1 mouse cellular context compared by ENCODE assay signal in the genomic region with DNA sequence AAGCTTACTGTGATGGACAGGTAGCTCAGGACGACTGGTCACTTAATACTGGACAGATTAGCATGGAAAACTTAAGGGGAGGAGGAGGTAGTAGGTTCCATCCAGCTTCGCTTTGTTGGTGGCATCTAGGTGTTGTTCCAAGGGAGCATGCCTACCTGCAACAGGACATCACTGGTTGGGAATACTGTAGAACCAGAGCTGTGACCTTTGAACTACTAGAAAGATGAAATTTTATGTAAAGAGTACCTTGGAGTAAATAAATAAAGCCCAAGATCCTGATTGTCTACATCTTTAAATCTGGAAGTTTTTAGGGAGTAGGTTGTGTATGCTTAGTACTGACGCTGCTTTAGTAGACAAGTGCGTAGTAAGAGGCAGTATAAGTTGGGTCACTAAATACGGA.
TF ChIP-seq lines count a peak whose summit lies in the region.

No protein-coding gene starts in this region.

TF ChIP-seq in CH12.LX, 34 proteins besides CTCF, POLR2A, EP300 and RAD21:
- TF ChIP-seq SIN3A (IDR thresholded peaks at IDR 0.05; ENCODE audit: low read length) (peak; percentile 60; the same call in 1 of the 2 replicates), MAX (IDR thresholded peaks at IDR 0.05; ENCODE audit: low read length) (peak; percentile 32; the same call in 1 of the 2 replicates), CHD1 (IDR thresholded peaks at IDR 0.05; ENCODE audit: low read depth, low read length) (peak; percentile 73; the same call in 1 of the 2 replicates), MYC (IDR thresholded peaks at IDR 0.05; ENCODE audit: low read depth, low read length) (0 out of 2 replicates have a peak, but pooled peaks have one; percentile 9), MEF2A (IDR thresholded peaks at IDR 0.05; ENCODE audit: borderline replicate concordance, low read depth, low read length) (no peak), POLR2AphosphoS2 (IDR thresholded peaks at IDR 0.05; ENCODE audit: low read depth, low read length) (no peak), KAT2A (IDR thresholded peaks at IDR 0.05; ENCODE audit: insufficient replicate concordance, low read length) (0 out of 2 replicates have a peak, but pooled peaks have one; percentile 25), NELFE (IDR thresholded peaks at IDR 0.05; ENCODE audit: low read depth, low read length) (0 out of 2 replicates have a peak, but pooled peaks have one; percentile 13), RCOR1 (conservative IDR thresholded peaks at IDR 0.05; ENCODE audit: low read depth, low read length) (0 out of 2 replicates have a peak, but pooled peaks have one; percentile 49)
